Mouse (Mus musculus) monocyte, adult 2 months (primary cell): Measurements from ENCODE around the gene Sbno2.

Experiments
- DNase-seq, 2 experiments: peaks; one replicate each; pipeline ENCODE4 v3.0.0; 2022; ENCODE audit warnings: low spot score in 2 of 2, low read depth in 1 of 2

The Sbno2 gene

DNA sequence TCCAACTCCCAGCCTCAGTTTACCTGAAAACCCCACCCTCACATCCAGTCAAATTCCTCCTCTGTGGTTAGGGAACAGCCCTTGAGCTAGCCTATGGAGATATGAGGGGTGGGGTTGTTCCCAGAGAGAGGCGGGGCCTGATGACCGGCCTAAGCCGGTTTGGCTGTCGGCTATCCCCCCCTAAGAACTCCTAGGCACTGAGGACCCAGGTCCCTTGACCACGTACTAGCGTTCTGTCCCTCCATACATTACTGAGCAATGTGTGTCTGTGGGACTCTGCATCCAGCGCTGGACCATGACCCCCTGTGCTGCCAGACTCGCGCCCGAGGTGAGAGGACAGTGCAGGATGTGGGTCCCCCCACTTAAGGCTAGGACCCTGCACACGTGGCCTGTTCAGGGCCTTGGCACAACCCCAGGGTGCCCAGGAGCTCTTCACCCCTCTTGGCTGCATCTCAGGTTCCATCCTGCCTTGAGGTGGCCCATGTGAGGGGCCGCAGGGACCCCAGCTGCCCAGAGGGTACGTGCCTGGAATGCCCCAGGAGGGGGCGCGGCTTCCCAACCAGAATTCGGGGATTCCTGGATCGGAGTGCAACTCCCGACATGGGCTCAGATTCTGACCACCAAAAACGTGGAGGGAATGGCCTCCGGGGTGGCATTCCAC is 85.8 kb downstream of the Sbno2 start:
- DNase-seq, result no peak

GRCm38 (mm10) chr10:80018739-80019297 is 86.6 kb downstream of the Sbno2 start:
- DNase-seq, result peak in 1 of 2 experiments; percentile 32

DNA sequence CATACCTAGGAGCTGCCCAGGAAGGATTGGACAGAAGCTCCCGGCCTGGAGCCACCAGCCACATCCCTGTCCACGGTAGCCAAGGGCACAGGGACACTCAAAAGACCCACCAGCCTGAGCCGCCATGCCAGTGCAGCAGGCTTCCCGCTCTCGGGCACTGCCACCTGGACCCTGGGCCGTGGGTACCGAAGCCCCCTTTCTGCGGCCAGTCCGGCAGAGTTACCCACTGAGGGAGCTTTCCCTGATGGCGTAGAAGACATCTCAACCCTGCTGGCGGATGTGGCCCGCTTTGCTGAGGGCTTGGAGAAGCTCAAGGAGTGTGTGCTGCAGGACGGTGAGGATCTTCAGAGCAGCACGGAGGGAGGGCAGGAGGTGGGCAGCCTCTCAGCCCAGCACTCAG is 87.6 kb downstream of the Sbno2 start:
- DNase-seq, result no peak

- DNase-seq, result peak in 1 of 2 experiments; percentile 80
These were observed 88.0 kb downstream of the Sbno2 start for GRCm38 (mm10) chr10:80017361-80017760.

DNA sequence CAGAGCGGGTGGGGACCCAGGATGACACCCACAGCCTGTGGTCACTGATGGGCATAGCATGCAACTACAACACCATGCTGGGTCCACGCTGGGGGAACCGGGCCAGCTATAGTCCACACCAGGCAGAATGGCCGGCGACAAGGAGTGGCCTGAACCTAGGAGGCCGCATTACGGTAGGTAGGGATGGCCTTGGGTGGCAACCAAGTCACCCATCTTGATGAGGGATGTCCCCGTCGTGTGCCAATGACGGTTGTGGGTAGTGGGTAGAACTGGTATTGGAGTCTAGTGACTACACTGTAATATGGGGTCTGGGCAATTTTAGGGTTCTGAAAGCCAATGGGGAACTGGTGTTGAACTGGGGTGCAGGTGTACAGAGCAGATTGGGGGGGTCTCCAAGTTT is 88.4 kb downstream of the Sbno2 start:
- DNase-seq, result no peak

GRCm38 (mm10) chr10:80016511-80016910 is 88.9 kb downstream of the Sbno2 start, which contains the start of gene Arhgap45:
Gene Arhgap45, plus strand, starts transcription at chr10:80016653.
- DNase-seq, result peak in 1 of 2 experiments; percentile 70

- no peak for DNase-seq
These were observed 89.8 kb downstream of the Sbno2 start for GRCm38 (mm10) chr10:80015583-80015982.

- no peak for DNase-seq
These were observed 90.7 kb downstream of the Sbno2 start for GRCm38 (mm10) chr10:80014484-80015290.

DNA sequence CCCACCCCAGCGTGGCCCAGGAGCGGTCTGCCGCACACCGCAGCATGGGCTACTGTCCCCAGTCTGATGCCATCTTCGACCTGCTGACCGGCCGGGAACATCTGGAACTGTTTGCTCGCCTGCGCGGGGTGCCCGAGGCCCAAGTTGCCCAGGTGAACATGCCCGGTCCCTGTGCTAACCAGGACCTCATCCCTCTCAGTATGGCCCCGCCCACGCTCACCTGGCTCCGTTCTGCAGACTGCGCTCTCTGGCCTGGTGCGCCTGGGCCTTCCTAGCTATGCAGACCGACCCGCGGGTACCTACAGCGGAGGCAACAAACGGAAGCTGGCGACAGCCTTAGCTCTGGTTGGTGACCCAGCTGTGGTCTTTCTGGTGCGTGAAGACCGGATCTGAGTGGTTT is 91.8 kb downstream of the Sbno2 start:
- no peak for DNase-seq

- DNase-seq, result no peak
These were observed 93.6 kb downstream of the Sbno2 start for GRCm38 (mm10) chr10:80011740-80012139.
